Mouse (Mus musculus): ENCODE results near the gene Cdh23. TPM values are rescaled to one million over a fixed set of nuclear protein-coding genes. Genes with fewer than 3 reads are reported as not detected.

Cdh23 gene
- polyA plus RNA-seq, 1 experiment from 2014 or later, result 5.7 TPM

DNA sequence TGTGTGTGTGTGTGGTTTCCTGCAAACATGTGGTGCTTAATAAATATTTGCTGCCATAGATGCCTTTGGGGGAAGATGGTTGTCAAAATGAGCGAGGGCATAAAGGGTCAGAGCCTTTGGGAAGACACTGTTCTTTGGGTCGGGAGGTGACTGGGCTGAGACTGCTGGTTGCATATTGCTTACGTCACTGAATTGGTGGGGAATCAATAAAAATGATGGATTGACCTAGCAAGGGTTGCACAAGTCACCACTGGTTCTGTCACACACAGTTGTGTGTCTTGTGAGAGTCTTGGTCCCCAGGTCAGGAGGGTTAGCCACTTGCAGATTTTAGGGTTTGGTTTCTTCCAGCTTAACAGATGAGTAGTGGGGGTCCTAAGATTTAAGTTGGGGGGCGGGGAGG lies 19.0 kb downstream of the Cdh23 start:
- Histone ChIP-seq H3K27me3 (no peaks in the 10 kb centered on the region), H3K9me3 (no peaks in the 10 kb centered on the region), H3K4me1 (replicated peaks) (no peaks in the 10 kb centered on the region), H3K36me3 (no peaks in the 10 kb centered on the region), H3K27ac (no peak overlapping the region), H3K9ac (replicated peaks) (no peak overlapping the region), H3K4me2 (replicated peaks) (no peak overlapping the region), H3K4me3 (replicated peaks) (no peak overlapping the region)
- WGBS, result 87% methylated on average over 4 of the region's 4 CpGs
- ATAC-seq, result no peak

- WGBS, result 76% methylated on average over 8 of the region's 8 CpGs
- Histone ChIP-seq H3K36me3 (no peaks in the 10 kb centered on the region), H3K27me3 (no peaks in the 10 kb centered on the region), H3K4me1 (replicated peaks) (no peaks in the 10 kb centered on the region), H3K4me3 (replicated peaks) (no peak overlapping the region), H3K9me3 (no peaks in the 10 kb centered on the region), H3K9ac (replicated peaks) (no peak overlapping the region), H3K27ac (no peak overlapping the region), H3K4me2 (replicated peaks) (no peak overlapping the region)
- no peak for ATAC-seq
Measured at GRCm38 (mm10) chr10:60670166-60670565, 26.1 kb downstream of the Cdh23 start.

DNA sequence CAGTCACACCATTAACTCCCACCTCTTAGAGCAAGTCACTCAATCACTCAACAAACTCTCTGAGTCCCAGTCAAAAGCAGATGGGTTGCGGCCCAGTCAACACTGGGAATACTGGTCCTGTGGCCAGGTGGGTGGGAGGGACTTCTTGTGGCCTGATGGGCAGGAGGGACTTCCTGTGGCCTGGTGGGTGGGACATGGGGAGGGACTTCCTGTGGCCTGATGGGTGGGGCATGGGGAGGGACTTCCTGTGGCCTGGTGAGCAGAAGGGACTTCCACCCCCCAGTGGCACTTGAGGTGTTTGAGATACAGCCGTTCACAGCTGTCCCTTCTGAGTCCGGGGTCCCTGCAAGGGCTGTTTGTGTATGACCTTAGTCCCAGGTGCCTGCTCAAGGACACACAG lies 27.7 kb downstream of the Cdh23 start:
- ATAC-seq, result no peak
- 93% methylated on average over 3 of the region's 3 CpGs for WGBS
- no peaks in the 10 kb centered on the region for H3K9me3 ChIP-seq

DNA sequence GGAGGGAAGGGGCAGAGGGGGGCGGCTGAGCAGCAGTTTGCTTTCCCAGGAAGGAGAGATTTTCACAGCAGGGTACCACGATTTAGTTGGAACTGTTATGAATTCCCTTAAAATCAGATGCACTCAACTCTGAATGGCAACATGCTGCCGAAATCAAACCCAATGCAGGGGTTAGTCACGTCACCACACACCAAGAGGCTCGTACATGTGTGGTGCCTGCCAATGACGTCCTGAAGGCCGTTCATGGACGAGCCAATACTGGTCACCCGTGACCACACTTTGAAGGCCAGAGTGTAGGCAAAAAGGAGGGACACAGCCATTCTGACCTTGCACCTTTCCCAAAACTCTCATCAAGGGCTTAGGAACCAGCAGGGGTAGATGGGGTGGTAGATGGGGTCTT lies 35.3 kb downstream of the Cdh23 start:
- Histone ChIP-seq H3K4me2 (replicated peaks) (no peak overlapping the region), H3K9me3 (no peaks in the 10 kb centered on the region), H3K9ac (replicated peaks) (no peak overlapping the region), H3K27me3 (no peaks in the 10 kb centered on the region), H3K4me3 (replicated peaks) (no peak overlapping the region), H3K36me3 (no peaks in the 10 kb centered on the region), H3K27ac (no peak overlapping the region), H3K4me1 (replicated peaks) (no peaks in the 10 kb centered on the region)
- no peak for ATAC-seq
- WGBS, result 75% methylated on average over 9 of the region's 9 CpGs

More for the DNA sequence above, 27.7 kb downstream of the Cdh23 start:
- Histone ChIP-seq H3K36me3 (no peaks in the 10 kb centered on the region), H3K4me1 (replicated peaks) (no peaks in the 10 kb centered on the region), H3K4me2 (replicated peaks) (no peak overlapping the region), H3K9ac (replicated peaks) (no peak overlapping the region), H3K27me3 (no peaks in the 10 kb centered on the region), H3K27ac (no peak overlapping the region), H3K4me3 (replicated peaks) (no peak overlapping the region)

GRCm38 (mm10) chr10:60659450-60660020 lies 36.8 kb downstream of the Cdh23 start:
- Histone ChIP-seq H3K27me3 (no peaks in the 10 kb centered on the region), H3K36me3 (no peaks in the 10 kb centered on the region), H3K4me2 (replicated peaks) (no peak overlapping the region), H3K4me1 (replicated peaks) (0 out of 2 replicates have a peak, but pooled peaks cover 3% of the 10 kb centered on the region), H3K9ac (replicated peaks) (no peak overlapping the region), H3K27ac (no peak overlapping the region), H3K9me3 (no peaks in the 10 kb centered on the region), H3K4me3 (replicated peaks) (no peak overlapping the region)
- no peak for ATAC-seq
- WGBS, result 81% methylated on average over 15 of the region's 15 CpGs

DNA sequence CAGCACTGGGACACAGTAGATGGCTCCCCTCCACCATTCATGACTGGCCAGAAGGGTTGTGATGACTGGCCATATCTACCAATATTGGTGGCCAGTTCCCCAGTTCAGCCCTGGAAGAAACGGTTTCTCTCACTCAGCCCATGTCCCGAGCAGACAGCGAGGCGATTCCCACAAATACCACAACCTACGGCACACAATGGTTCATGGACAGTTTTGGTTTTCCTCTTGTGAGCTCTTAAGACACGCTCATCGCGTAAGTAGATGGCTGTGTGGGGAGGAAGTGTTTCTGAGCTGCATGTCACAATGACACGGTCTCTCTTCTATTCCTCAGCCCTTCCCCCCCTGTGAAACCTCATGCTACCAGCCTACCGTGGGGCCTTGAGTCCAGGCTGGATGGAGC lies 38.1 kb downstream of the Cdh23 start:
- no peaks in the 10 kb centered on the region for H3K36me3 ChIP-seq
- 0 out of 2 replicates have a peak, but pooled peaks cover 3% of the 10 kb centered on the region for H3K4me1 ChIP-seq (replicated peaks)
- no peak overlapping the region for H3K4me3 ChIP-seq (replicated peaks)
- no peak for ATAC-seq
- no peak overlapping the region for H3K27ac ChIP-seq
- WGBS, result 93% methylated on average over 10 of the region's 10 CpGs
- H3K4me2 ChIP-seq (replicated peaks), result no peak overlapping the region
- H3K27me3 ChIP-seq, result no peaks in the 10 kb centered on the region
- H3K9me3 ChIP-seq, result no peaks in the 10 kb centered on the region
- no peak overlapping the region for H3K9ac ChIP-seq (replicated peaks)

DNA sequence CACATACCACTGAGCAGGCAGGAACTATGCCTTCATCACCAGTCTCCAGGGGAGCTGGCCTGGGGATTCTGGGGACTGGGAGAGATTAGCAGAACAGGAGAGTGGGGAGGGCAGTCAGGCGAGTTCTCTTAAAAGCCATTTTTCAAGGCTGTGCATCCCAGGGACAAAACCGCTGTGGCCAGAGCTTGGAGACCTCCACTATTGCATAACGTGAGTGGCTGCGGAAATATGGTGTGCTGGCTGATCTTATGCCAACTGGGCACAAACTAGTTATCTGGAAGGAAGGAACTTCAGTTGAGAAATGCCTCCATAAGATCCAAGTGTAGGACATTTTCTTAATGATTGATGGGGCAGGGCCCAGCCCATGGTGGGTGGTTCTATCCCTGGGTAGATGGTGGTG lies 42.6 kb downstream of the Cdh23 start:
- no peak overlapping the region for H3K4me2 ChIP-seq (replicated peaks)
- 0 out of 2 replicates have a peak, but pooled peaks cover 3% of the 10 kb centered on the region for H3K4me1 ChIP-seq (replicated peaks)
- no peak overlapping the region for H3K4me3 ChIP-seq (replicated peaks)
- H3K27ac ChIP-seq, result no peak overlapping the region
- ATAC-seq, result no peak
- H3K27me3 ChIP-seq, result no peaks in the 10 kb centered on the region
- no peaks in the 10 kb centered on the region for H3K36me3 ChIP-seq
- H3K9ac ChIP-seq (replicated peaks), result no peak overlapping the region
- WGBS, result 93% methylated on average over 4 of the region's 4 CpGs
- no peaks in the 10 kb centered on the region for H3K9me3 ChIP-seq

DNA sequence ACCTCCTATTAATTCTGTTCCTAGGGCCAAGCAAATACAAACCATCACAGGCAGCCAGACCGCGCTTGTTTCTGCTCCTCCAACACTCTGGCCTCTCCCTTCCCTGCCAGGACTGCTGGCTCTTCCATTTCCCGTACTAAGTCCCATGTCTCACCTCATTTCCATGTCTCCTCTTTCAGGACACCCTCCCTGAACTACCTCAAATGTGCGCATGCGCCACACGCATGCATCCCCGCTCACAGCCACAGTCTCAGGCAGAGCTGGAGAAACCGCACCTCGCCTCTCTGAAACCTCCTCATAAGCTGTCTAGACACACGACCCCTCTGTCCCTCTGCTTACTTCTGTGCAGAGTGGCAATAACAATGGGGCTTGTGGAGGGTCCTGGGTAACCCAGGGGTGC lies 43.2 kb downstream of the Cdh23 start:
- no peak overlapping the region for H3K4me2 ChIP-seq (replicated peaks)
- 0 out of 2 replicates have a peak, but pooled peaks cover 3% of the 10 kb centered on the region for H3K4me1 ChIP-seq (replicated peaks)
- no peak overlapping the region for H3K27ac ChIP-seq
- H3K9me3 ChIP-seq, result no peaks in the 10 kb centered on the region
- H3K4me3 ChIP-seq (replicated peaks), result no peak overlapping the region
- WGBS, result 89% methylated on average over 10 of the region's 10 CpGs
- no peak overlapping the region for H3K9ac ChIP-seq (replicated peaks)
- H3K36me3 ChIP-seq, result no peaks in the 10 kb centered on the region
- no peak for ATAC-seq
- H3K27me3 ChIP-seq, result no peaks in the 10 kb centered on the region

DNA sequence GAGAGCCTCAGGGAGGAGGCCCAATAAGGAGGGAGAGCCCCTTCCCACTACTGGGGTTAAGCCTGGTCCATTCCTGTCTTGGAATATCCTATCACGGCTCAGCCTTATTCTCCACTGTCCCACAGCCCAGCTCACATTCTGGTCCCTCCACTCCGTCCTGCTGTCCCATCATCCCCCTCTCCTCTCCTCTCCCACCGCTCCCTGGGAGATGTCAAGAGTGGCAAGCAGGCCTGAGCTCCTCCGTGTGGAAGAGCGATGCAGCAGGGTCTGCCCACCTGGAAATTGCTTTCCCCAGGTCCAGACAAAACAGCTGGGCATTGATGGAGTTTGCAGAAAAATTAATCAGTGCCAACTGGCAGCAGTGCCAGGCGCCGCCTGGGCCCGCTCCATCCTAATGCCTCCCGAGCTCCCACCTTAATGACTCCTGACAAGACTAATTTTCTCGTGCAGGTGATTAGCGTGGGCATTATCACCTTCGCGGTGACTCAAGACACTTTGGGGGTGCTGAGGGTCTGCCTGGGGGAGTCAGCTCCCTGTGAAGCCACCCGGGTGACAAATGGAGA lies 52.1 kb downstream of the Cdh23 start:
- Histone ChIP-seq H3K4me3 (replicated peaks) (no peak overlapping the region), H3K36me3 (no peaks in the 10 kb centered on the region), H3K4me1 (replicated peaks) (peaks cover 14% of the 10 kb centered on the region), H3K27ac (no peak overlapping the region), H3K27me3 (no peaks in the 10 kb centered on the region), H3K4me2 (replicated peaks) (no peak overlapping the region), H3K9ac (replicated peaks) (no peak overlapping the region), H3K9me3 (no peaks in the 10 kb centered on the region)
- ATAC-seq, result no peak
- WGBS, result 80% methylated on average over 14 of the region's 14 CpGs

DNA sequence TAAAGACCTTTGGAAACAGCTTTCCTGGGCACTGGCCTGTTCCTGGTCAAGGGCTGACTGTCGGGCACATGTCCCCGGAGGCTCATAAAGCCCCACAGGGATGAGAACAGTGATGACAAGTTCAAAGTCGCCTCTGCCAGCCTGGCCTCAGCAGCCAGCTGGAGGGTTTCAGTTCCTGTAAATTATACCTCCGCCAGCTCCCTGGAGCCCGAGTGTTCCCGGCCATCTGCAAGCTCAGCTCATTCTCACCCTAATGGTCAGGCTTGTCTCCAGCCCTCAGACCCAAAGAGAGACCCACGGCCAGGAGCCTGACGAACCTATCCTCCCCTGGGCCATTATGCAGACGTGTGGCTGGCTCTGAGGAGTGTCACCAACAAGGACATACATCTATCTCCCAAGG lies 57.0 kb downstream of the Cdh23 start:
- peaks cover 10% of the 10 kb centered on the region; the same call in 1 of the 2 replicates for H3K4me1 ChIP-seq (replicated peaks)
- H3K4me2 ChIP-seq (replicated peaks), result no peak overlapping the region
- H3K9me3 ChIP-seq, result no peaks in the 10 kb centered on the region
- H3K4me3 ChIP-seq (replicated peaks), result no peak overlapping the region
- H3K27ac ChIP-seq, result no peak overlapping the region
- H3K9ac ChIP-seq (replicated peaks), result no peak overlapping the region
- ATAC-seq, result no peak
- 79% methylated on average over 9 of the region's 9 CpGs for WGBS
- H3K27me3 ChIP-seq, result no peaks in the 10 kb centered on the region
- no peaks in the 10 kb centered on the region for H3K36me3 ChIP-seq

GRCm38 (mm10) chr10:60635568-60636295 lies 60.6 kb downstream of the Cdh23 start:
- no peak overlapping the region for H3K4me3 ChIP-seq (replicated peaks)
- H3K9me3 ChIP-seq, result no peaks in the 10 kb centered on the region
- peaks cover 1% of the 10 kb centered on the region; the same call in 1 of the 2 replicates for H3K4me1 ChIP-seq (replicated peaks)
- WGBS, result 37% methylated on average over 13 of the region's 13 CpGs
- H3K27me3 ChIP-seq, result no peaks in the 10 kb centered on the region
- no peak overlapping the region for H3K27ac ChIP-seq
- no peak overlapping the region for H3K9ac ChIP-seq (replicated peaks)
- peak; percentile 48; the same call in 1 of the 2 replicates for ATAC-seq
- H3K36me3 ChIP-seq, result no peaks in the 10 kb centered on the region
- H3K4me2 ChIP-seq (replicated peaks), result no peak overlapping the region

GRCm38 (mm10) chr10:60634391-60634790 lies 61.9 kb downstream of the Cdh23 start:
- H3K4me3 ChIP-seq (replicated peaks), result no peak overlapping the region
- H3K9me3 ChIP-seq, result peaks cover 13% of the 10 kb centered on the region
- H3K4me2 ChIP-seq (replicated peaks), result no peak overlapping the region
- WGBS, result 86% methylated on average over 9 of the region's 9 CpGs
- 0 out of 2 replicates have a peak, but pooled peaks cover 3% of the 10 kb centered on the region for H3K36me3 ChIP-seq
- no peaks in the 10 kb centered on the region for H3K27me3 ChIP-seq
- ATAC-seq, result no peak
- H3K9ac ChIP-seq (replicated peaks), result no peak overlapping the region
- no peak overlapping the region for H3K27ac ChIP-seq
- H3K4me1 ChIP-seq (replicated peaks), result no peaks in the 10 kb centered on the region; the same call in 1 of the 2 replicates
